Mouse (Mus musculus) testis, adult 2 months (tissue): ENCODE results near the gene Tspan18. TPM values are rescaled to one million over a fixed set of nuclear protein-coding genes. Genes with fewer than 3 reads are reported as not detected.

Experiments
- H3K27ac ChIP-seq: fragments of 200-500 bp; 2 replicates; pipeline ENCODE4 v1.5.1; 2012; ENCODE audit warnings: low read depth, low read length; ENCODE audit not compliant: control insufficient read depth, insufficient read depth
- H3K27me3 ChIP-seq: fragments of 200-500 bp; 2 replicates; pipeline ENCODE4 v1.6.1; 2012; ENCODE audit warnings: mild to moderate bottlenecking, low read length, moderate library complexity; ENCODE audit not compliant: control insufficient read depth, insufficient read depth
- H3K36me3 ChIP-seq: fragments of 200-500 bp; 2 replicates; pipeline ENCODE4 v1.6.1; 2012; ENCODE audit warnings: mild to moderate bottlenecking, low read length; ENCODE audit not compliant: control insufficient read depth, insufficient read depth
- H3K4me1 ChIP-seq: fragments of 200-500 bp; 2 replicates; pipeline ENCODE4 v1.6.1; 2012; ENCODE audit warnings: low read length; ENCODE audit not compliant: control insufficient read depth, insufficient read depth
- H3K4me3 ChIP-seq: fragments of 200-500 bp; 2 replicates; pipeline ENCODE4 v1.5.1; 2012; ENCODE audit warnings: low read depth, mild to moderate bottlenecking, low read length, moderate library complexity, mixed read lengths; ENCODE audit not compliant: control insufficient read depth
- CTCF ChIP-seq: fragments of 200-500 bp; IDR thresholded peaks from 2 replicates; pipeline ENCODE4 v1.5.1; 2012; ENCODE audit warnings: low read depth, mild to moderate bottlenecking, inconsistent platforms, low read length, moderate library complexity; ENCODE audit not compliant: control insufficient read depth, insufficient read depth, insufficient replicate concordance
- POLR2A ChIP-seq: fragments of 200-500 bp; IDR thresholded peaks from 2 replicates; pipeline ENCODE4 v1.6.1; 2012; ENCODE audit warnings: low read depth, mild to moderate bottlenecking, inconsistent platforms, low read length, moderate library complexity; ENCODE audit not compliant: control insufficient read depth
- polyA plus RNA-seq: library from polyadenylated mRNA; depleted of rRNA; stranded (reverse); fragments of >200 nt; gene quantifications from 2 replicates; pipeline ENCODE4 v1.2.3, GENCODE M21; 2012

The Tspan18 gene
- polyA plus RNA-seq, 1 experiment, result 15.8 TPM

GRCm38 (mm10) chr2:93335996-93336395 is 1.7 kb upstream of the Tspan18 start:
- Histone ChIP-seq H3K27ac (no peak overlapping the region), H3K4me1 (0 out of 2 replicates have a peak, but pooled peaks cover 4% of the 10 kb centered on the region)
- TF ChIP-seq POLR2A (no peak), CTCF (no peak)

GRCm38 (mm10) chr2:93333241-93333816 is 976 bp downstream of the Tspan18 start:
- peak; percentile 74 for TF ChIP-seq CTCF
- TF ChIP-seq POLR2A, result no peak
- H3K27me3 ChIP-seq, result no peaks in the 10 kb centered on the region
- H3K27ac ChIP-seq, result no peak overlapping the region
- H3K4me3 ChIP-seq, result peak overlapping the region; percentile 81
- H3K36me3 ChIP-seq, result no peaks in the 10 kb centered on the region
- H3K4me1 ChIP-seq, result peaks cover 4% of the 10 kb centered on the region; the same call in 1 of the 2 replicates

More at GRCm38 (mm10) chr2:93335996-93336395, 1.7 kb upstream of the Tspan18 start:
- Histone ChIP-seq H3K36me3 (no peaks in the 10 kb centered on the region), H3K27me3 (no peaks in the 10 kb centered on the region), H3K4me3 (no peak overlapping the region)

- Histone ChIP-seq H3K4me3 (no peak overlapping the region), H3K36me3 (no peaks in the 10 kb centered on the region), H3K27ac (no peak overlapping the region), H3K4me1 (peaks cover 4% of the 10 kb centered on the region; the same call in 1 of the 2 replicates), H3K27me3 (no peaks in the 10 kb centered on the region)
- TF ChIP-seq POLR2A, result no peak
Observed at GRCm38 (mm10) chr2:93332277-93332676, 2.0 kb downstream of the Tspan18 start.

DNA sequence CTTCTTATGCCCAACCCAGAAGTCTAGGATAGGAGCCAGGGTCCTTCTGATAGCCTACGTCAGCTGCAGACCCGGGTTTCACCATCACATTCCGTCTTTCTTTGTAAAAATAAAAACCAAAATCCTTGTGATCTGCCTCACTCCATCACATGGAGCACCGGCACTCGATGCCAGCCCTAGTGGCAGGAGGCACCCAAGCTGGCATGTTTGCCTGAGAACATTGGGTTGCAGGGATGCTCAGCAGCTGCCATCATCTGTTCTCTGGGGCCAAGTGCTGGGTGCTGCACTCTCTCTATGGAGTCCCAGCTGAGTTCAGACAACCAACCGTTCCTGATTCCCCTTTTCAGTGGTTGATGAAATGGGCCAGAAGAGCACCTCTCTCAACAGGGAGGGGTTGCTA is 3.2 kb downstream of the Tspan18 start:
- Histone ChIP-seq H3K27me3 (no peaks in the 10 kb centered on the region), H3K27ac (no peak overlapping the region), H3K4me3 (no peak overlapping the region), H3K36me3 (no peaks in the 10 kb centered on the region), H3K4me1 (peaks cover 4% of the 10 kb centered on the region; the same call in 1 of the 2 replicates)
- no peak for TF ChIP-seq CTCF
- no peak for TF ChIP-seq POLR2A

GRCm38 (mm10) chr2:93329120-93329519 is 5.2 kb downstream of the Tspan18 start:
- Histone ChIP-seq H3K4me3 (no peak overlapping the region), H3K27ac (no peak overlapping the region), H3K4me1 (peaks cover 4% of the 10 kb centered on the region; the same call in 1 of the 2 replicates), H3K27me3 (no peaks in the 10 kb centered on the region), H3K36me3 (no peaks in the 10 kb centered on the region)
- TF ChIP-seq CTCF (no peak), POLR2A (no peak)

- Histone ChIP-seq H3K4me3 (no peak overlapping the region), H3K27me3 (no peaks in the 10 kb centered on the region), H3K36me3 (no peaks in the 10 kb centered on the region), H3K4me1 (no peaks in the 10 kb centered on the region; the same call in 1 of the 2 replicates), H3K27ac (no peak overlapping the region)
- no peak for TF ChIP-seq CTCF
- no peak for TF ChIP-seq POLR2A
Observed at GRCm38 (mm10) chr2:93327915-93328555, 6.3 kb downstream of the Tspan18 start.

DNA sequence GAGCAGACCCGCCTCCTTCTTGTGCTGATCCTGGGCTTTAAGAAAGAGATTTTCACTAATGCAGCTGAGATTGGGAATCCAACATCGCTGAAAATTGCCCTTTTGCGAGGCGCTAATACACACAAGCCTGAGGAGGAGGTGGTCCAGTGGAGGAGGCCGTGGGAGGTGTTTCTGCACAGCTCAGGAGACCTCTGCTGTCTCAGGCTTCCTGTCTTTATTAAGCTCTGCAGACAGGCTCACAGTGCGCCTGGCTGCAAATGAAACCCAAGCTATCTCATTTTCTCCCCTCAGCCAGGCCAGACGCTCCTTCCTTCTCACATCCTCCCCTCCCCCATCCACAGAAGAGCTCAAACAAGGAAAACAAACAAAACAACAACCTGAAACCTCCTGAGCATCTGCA is 9.6 kb downstream of the Tspan18 start:
- Histone ChIP-seq H3K4me1 (no peaks in the 10 kb centered on the region; the same call in 1 of the 2 replicates), H3K36me3 (no peaks in the 10 kb centered on the region), H3K4me3 (no peak overlapping the region), H3K27me3 (no peaks in the 10 kb centered on the region), H3K27ac (no peak overlapping the region)
- no peak for TF ChIP-seq POLR2A
- TF ChIP-seq CTCF, result no peak
